Mouse (Mus musculus): ENCODE measurements around the gene Lpar5.

GRCm38 (mm10) chr6:125101444-125101843, 33.7 kb downstream of the Lpar5 start:
- TF ChIP-seq CTCF (IDR thresholded peaks at IDR 0.05; ENCODE audit: low read depth, low read length) (no peak), POLR2AphosphoS5 (IDR thresholded peaks at IDR 0.05; ENCODE audit: insufficient replicate concordance, low read depth, low read length) (no peak)
